Mouse (Mus musculus): ENCODE measurements around the gene Gm21836. TPM values are rescaled to one million over a fixed set of nuclear protein-coding genes. Genes with fewer than 3 reads are reported as not detected.

Gm21836 gene
- total RNA-seq, 1 experiment, result not detected

GRCm38 (mm10) chr9:124456572-124456971 lies 37.0 kb downstream of the Gm21836 start:
- DNase-seq (ENCODE audit: low read depth, low spot score), result no peak
- Histone ChIP-seq H3K9me3 (ENCODE audit: control insufficient read depth, insufficient read depth, low read depth, low read length) (no peaks in the 10 kb centered on the region), H3K4me1 (ENCODE audit: control insufficient read depth in 2 of 2, insufficient read depth in 2 of 2, low read length in 2 of 2, poor library complexity in 1 of 2) (no peaks in the 10 kb centered on the region), H3K27ac (ENCODE audit: insufficient read depth, low read depth, low read length, poor library complexity, severe bottlenecking) (no peak overlapping the region), H3K4me3 (ENCODE audit: insufficient read depth in 1 of 2, low read depth in 1 of 2, low read length in 2 of 2, poor library complexity in 1 of 2, severe bottlenecking in 1 of 2) (no peak overlapping the region), H3K9ac (ENCODE audit: insufficient read depth, low read depth, low read length, poor library complexity, severe bottlenecking) (no peak overlapping the region), H3K36me3 (ENCODE audit: control insufficient read depth, insufficient read depth, low read length, poor library complexity, severe bottlenecking) (no peaks in the 10 kb centered on the region)
- TF ChIP-seq MAFK (IDR thresholded peaks at IDR 0.05; ENCODE audit: insufficient read depth, low read depth, low read length) (no peak), ZC3H11A (IDR thresholded peaks at IDR 0.05; ENCODE audit: borderline replicate concordance, low read depth, low read length) (no peak), ZNF384 (IDR thresholded peaks at IDR 0.05; ENCODE audit: low read depth, low read length) (no peak), CHD2 (IDR thresholded peaks at IDR 0.05; ENCODE audit: low read depth, low read length) (no peak), HCFC1 (IDR thresholded peaks at IDR 0.05; ENCODE audit: borderline replicate concordance, insufficient read depth, low read length) (no peak)
- in situ Hi-C loops (cut with MboI; ENCODE audit: low sequenced_read_pairs in 2 of 2, unreplicated experiment in 2 of 2), result no loop called here

Other genes with a start within 250 kb of the Gm21836 start
- 1.1 and 1.5 TPM in 2 replicates for gene 2010315B03Rik, start 181.1 kb downstream of the Gm21836 start, total RNA-seq (2012; rRNA removed)
- 35.2 and 50.6 TPM in 2 replicates for gene Ppp2r3d, start 16.9 kb downstream of the Gm21836 start, total RNA-seq (2012; rRNA removed)

Measured in ES-E14 (cell line).